Mouse (Mus musculus): ENCODE data around the gene Rsg1. TPM values are rescaled to one million over a fixed set of nuclear protein-coding genes. Genes with fewer than 3 reads are reported as not detected.

Gene Rsg1
- polyA plus RNA-seq, 1 experiment, result 0.81 TPM

DNA sequence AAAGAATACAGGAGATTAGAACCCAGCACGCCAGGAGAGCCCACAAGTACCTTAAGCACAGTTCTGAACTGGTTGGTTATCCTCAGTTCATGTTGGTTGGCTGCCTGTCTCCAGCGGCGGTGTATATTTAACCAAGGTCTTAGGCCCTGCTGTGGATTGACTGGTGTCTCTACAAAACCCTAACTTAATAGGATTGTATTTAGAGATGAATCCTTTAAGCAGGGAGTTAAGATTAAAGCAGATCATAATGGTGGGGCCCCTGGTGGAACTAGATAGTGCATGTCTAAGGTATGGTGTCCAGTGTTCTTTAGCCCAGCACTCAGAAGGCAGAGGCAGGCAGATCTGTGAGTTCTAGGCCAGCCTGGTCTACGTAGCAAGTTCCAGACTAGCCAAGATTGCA is 2.1 kb upstream of the Rsg1 start:
- no peaks in the 10 kb centered on the region for H3K27me3 ChIP-seq (ENCODE audit: control insufficient read depth, insufficient read depth, low read length)
- 97% methylated on average over 4 of the region's 4 CpGs for WGBS
- no peak for TF ChIP-seq CTCF (IDR thresholded peaks at IDR 0.05; ENCODE audit: extremely low read depth, insufficient read length, insufficient replicate concordance, low read depth, low read length)
- TF ChIP-seq POLR2A (IDR thresholded peaks at IDR 0.05; ENCODE audit: low read depth, low read length), result no peak
- peaks cover 7% of the 10 kb centered on the region; the same call in 1 of the 2 replicates for H3K4me1 ChIP-seq (ENCODE audit: control insufficient read depth, insufficient read depth, insufficient read length, low read length)
- no peak overlapping the region for H3K4me3 ChIP-seq (ENCODE audit: low read depth, low read length)
- H3K27ac ChIP-seq (ENCODE audit: insufficient read depth, low read depth, low read length), result no peak overlapping the region
- no peaks in the 10 kb centered on the region for H3K36me3 ChIP-seq (ENCODE audit: control insufficient read depth, insufficient read depth, low read length)

GRCm38 (mm10) chr4:141212892-141213291 is 864 bp upstream of the Rsg1 start:
- TF ChIP-seq POLR2A (IDR thresholded peaks at IDR 0.05; ENCODE audit: low read depth, low read length) (no peak), CTCF (IDR thresholded peaks at IDR 0.05; ENCODE audit: extremely low read depth, insufficient read length, insufficient replicate concordance, low read depth, low read length) (no peak)
- H3K27me3 ChIP-seq (ENCODE audit: control insufficient read depth, insufficient read depth, low read length), result no peaks in the 10 kb centered on the region
- H3K4me1 ChIP-seq (ENCODE audit: control insufficient read depth, insufficient read depth, insufficient read length, low read length), result peaks cover 7% of the 10 kb centered on the region; the same call in 1 of the 2 replicates
- H3K4me3 ChIP-seq (ENCODE audit: low read depth, low read length), result no peak overlapping the region
- no peaks in the 10 kb centered on the region for H3K36me3 ChIP-seq (ENCODE audit: control insufficient read depth, insufficient read depth, low read length)
- no peak overlapping the region for H3K27ac ChIP-seq (ENCODE audit: insufficient read depth, low read depth, low read length)
- 84% methylated on average over 9 of the region's 9 CpGs for WGBS

- H3K27me3 ChIP-seq (ENCODE audit: control insufficient read depth, insufficient read depth, low read length), result no peaks in the 10 kb centered on the region
- 0 out of 2 replicates have a peak overlapping the region, but pooled peaks have one; percentile 57 for H3K4me3 ChIP-seq (ENCODE audit: low read depth, low read length)
- H3K4me1 ChIP-seq (ENCODE audit: control insufficient read depth, insufficient read depth, insufficient read length, low read length), result peaks cover 7% of the 10 kb centered on the region; the same call in 1 of the 2 replicates
- no peak overlapping the region for H3K27ac ChIP-seq (ENCODE audit: insufficient read depth, low read depth, low read length)
- H3K36me3 ChIP-seq (ENCODE audit: control insufficient read depth, insufficient read depth, low read length), result no peaks in the 10 kb centered on the region
- 44% methylated on average over 2 of the region's 2 CpGs for WGBS
- TF ChIP-seq POLR2A (IDR thresholded peaks at IDR 0.05; ENCODE audit: low read depth, low read length), result no peak
- no peak for TF ChIP-seq CTCF (IDR thresholded peaks at IDR 0.05; ENCODE audit: extremely low read depth, insufficient read length, insufficient replicate concordance, low read depth, low read length)
These were observed 414 bp upstream of the Rsg1 start for GRCm38 (mm10) chr4:141213342-141213741.

- Histone ChIP-seq H3K4me1 (ENCODE audit: control insufficient read depth, insufficient read depth, insufficient read length, low read length) (peaks cover 7% of the 10 kb centered on the region; the same call in 1 of the 2 replicates), H3K4me3 (ENCODE audit: low read depth, low read length) (peak overlapping the region; percentile 57), H3K27ac (ENCODE audit: insufficient read depth, low read depth, low read length) (no peak overlapping the region), H3K36me3 (ENCODE audit: control insufficient read depth, insufficient read depth, low read length) (no peaks in the 10 kb centered on the region), H3K27me3 (ENCODE audit: control insufficient read depth, insufficient read depth, low read length) (no peaks in the 10 kb centered on the region)
- TF ChIP-seq CTCF (IDR thresholded peaks at IDR 0.05; ENCODE audit: extremely low read depth, insufficient read length, insufficient replicate concordance, low read depth, low read length), result peak; percentile 45; the same call in 1 of the 2 replicates
- no peak for TF ChIP-seq POLR2A (IDR thresholded peaks at IDR 0.05; ENCODE audit: low read depth, low read length)
- WGBS, result 2% methylated on average over 16 of the region's 16 CpGs
These were observed 638 bp downstream of the Rsg1 start for GRCm38 (mm10) chr4:141214337-141214851.

DNA sequence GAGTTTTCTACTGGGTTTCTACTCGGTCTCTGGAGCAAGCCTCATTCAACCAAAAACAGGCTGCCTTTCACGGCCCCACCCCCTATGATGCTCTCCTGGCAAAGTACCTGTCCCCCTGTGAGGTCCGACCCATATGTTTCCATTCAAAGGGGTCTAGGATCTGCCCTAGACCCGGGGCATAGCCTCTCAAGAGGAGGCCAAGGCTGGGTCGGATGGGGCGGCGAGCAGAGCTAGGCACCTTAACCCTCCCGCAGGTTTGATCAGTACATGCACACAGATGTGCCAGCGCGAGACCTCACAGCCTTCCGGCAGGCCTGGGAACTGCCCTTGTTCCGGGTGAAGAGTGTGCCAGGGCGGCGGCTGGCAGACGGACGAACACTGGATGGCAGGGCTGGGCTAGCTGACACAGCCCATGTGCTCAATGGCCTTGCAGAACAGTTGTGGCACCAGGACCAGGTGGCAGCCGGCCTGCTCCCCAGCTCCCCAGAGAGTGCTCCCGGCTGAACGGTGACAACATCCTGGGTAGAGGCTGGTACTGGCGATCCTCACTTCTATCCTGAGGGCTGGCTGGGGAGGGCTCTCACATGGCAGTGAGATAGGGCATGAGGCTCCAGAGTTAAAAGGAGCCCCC is 5.9 kb downstream of the Rsg1 start:
- Histone ChIP-seq H3K36me3 (ENCODE audit: control insufficient read depth, insufficient read depth, low read length) (no peaks in the 10 kb centered on the region), H3K4me1 (ENCODE audit: control insufficient read depth, insufficient read depth, insufficient read length, low read length) (no peaks in the 10 kb centered on the region), H3K4me3 (ENCODE audit: low read depth, low read length) (no peak overlapping the region), H3K27ac (ENCODE audit: insufficient read depth, low read depth, low read length) (no peak overlapping the region), H3K27me3 (ENCODE audit: control insufficient read depth, insufficient read depth, low read length) (no peaks in the 10 kb centered on the region)
- WGBS, result 88% methylated on average over 20 of the region's 20 CpGs
- TF ChIP-seq CTCF (IDR thresholded peaks at IDR 0.05; ENCODE audit: extremely low read depth, insufficient read length, insufficient replicate concordance, low read depth, low read length), result no peak

DNA sequence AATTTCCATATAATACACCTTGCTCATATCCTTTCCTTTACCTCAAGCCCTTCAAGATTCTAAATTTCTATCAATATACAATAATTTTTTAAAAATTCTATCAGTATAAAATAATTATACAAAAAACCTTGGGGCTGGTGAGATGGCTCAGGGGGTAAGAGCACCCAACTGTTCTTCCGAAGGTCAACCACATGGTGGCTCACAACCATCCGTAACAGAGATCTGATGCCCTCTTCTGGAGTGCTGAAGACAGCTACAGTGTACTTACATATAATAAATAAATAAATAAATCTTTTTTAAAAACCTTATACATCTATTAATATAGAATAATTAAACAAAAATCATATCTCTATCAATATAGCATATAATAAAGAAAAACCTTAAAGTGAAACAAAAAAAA is 8.1 kb downstream of the Rsg1 start:
- Histone ChIP-seq H3K4me1 (ENCODE audit: control insufficient read depth, insufficient read depth, insufficient read length, low read length) (no peaks in the 10 kb centered on the region), H3K27ac (ENCODE audit: insufficient read depth, low read depth, low read length) (no peak overlapping the region), H3K36me3 (ENCODE audit: control insufficient read depth, insufficient read depth, low read length) (no peaks in the 10 kb centered on the region), H3K27me3 (ENCODE audit: control insufficient read depth, insufficient read depth, low read length) (no peaks in the 10 kb centered on the region), H3K4me3 (ENCODE audit: low read depth, low read length) (no peak overlapping the region)
- TF ChIP-seq POLR2A (IDR thresholded peaks at IDR 0.05; ENCODE audit: low read depth, low read length), result no peak
- TF ChIP-seq CTCF (IDR thresholded peaks at IDR 0.05; ENCODE audit: extremely low read depth, insufficient read length, insufficient replicate concordance, low read depth, low read length), result no peak
- WGBS, result 77% methylated on average over 2 of the region's 2 CpGs

GRCm38 (mm10) chr4:141222752-141223151 is 9.0 kb downstream of the Rsg1 start:
- H3K36me3 ChIP-seq (ENCODE audit: control insufficient read depth, insufficient read depth, low read length), result no peaks in the 10 kb centered on the region
- no peak overlapping the region for H3K4me3 ChIP-seq (ENCODE audit: low read depth, low read length)
- WGBS, result 91% methylated on average over 5 of the region's 5 CpGs
- no peak overlapping the region for H3K27ac ChIP-seq (ENCODE audit: insufficient read depth, low read depth, low read length)
- TF ChIP-seq POLR2A (IDR thresholded peaks at IDR 0.05; ENCODE audit: low read depth, low read length) (no peak), CTCF (IDR thresholded peaks at IDR 0.05; ENCODE audit: extremely low read depth, insufficient read length, insufficient replicate concordance, low read depth, low read length) (no peak)
- H3K4me1 ChIP-seq (ENCODE audit: control insufficient read depth, insufficient read depth, insufficient read length, low read length), result no peaks in the 10 kb centered on the region
- no peaks in the 10 kb centered on the region for H3K27me3 ChIP-seq (ENCODE audit: control insufficient read depth, insufficient read depth, low read length)
